Mouse (Mus musculus): ENCODE data around the gene Olfr535. TPM values are rescaled to one million over a fixed set of nuclear protein-coding genes. Genes with fewer than 3 reads are reported as not detected.

The Olfr535 gene
- not detected for polyA plus RNA-seq (2012; fragmentation: generic; extraction: Trizol)

DNA sequence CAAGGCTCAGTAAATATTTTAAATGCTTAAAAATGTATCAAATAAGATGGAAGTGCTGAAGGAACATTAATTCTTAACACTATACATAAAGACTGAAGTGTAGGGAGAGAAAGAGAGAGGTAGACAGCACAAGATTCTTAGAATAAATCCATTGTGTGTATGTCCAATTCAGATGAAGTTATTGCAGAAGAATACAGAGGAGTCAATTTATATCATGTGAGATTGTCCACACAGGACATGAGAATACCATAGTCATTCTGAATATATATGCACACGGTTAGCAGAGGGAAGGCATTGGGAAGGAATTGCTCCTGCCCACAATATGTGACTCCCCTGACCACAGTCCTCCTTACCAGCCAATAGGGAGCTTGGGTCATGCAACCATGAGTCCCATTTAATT, at the start of gene Olfr535:
Gene Olfr535 (plus strand): TSS at position 301 of the 400 bp plus-strand sequence.

DNA sequence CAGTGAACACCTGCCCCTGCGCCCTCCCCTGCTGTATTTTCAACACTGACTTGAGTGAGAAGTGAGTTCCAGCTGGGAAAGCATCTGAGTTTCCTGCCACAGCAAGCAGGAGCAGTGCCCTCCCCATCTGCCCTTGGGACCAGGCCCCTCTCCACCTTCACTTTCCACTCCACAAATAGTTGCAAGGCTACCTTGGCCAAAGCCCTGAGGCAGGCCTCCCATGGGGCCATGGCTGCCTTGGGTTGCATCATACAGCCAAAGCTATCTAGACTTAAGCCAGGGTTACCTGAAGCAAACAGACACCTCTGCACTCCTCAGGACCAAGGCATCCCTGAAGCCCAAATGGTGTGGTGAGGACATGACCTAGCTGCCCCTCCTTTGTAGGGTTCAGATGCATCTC, 20.9 kb upstream of the Olfr535 start, which contains the start of gene Olfr533:
Gene Olfr533 (plus strand): TSS at position 301 of the 400 bp plus-strand sequence.

DNA sequence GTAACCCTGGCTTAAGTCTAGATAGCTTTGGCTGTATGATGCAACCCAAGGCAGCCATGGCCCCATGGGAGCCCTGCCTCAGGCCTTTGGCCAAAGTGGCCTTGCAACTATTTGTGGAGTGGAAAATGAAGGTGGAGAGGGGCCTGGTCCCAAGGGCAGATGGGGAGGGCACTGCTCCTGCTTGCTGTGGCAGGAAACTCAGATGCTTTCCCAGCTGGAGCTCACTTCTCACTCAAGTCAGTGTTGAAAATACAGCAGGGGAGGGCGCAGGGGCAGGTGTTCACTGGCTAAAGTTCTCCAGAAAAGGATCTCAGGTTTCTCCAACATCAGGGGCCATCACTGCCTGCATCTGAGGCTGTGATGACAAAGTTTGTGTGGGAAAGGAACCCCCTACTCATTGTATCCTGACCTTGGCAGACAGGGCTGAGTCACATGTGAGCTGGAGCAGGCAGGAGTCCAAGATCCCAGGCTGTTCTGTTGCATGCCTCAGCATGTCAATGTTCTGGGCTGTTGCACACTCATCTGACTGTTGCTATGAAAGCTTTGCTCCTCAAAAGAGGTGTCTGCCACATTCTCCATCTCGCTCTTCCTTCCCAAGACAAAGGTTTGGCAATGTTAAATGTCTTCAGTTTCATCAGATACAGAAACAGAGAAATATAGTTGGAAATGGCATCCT, 23.5 kb downstream of the Olfr535 start, which contains the start of gene Olfr536:
Gene Olfr536 (minus strand): TSS at position 51 of the 676 bp plus-strand sequence.

Other genes with a start within 250 kb of the Olfr535 start
- gene 5830411N06Rik, start 236.9 kb upstream of the Olfr535 start, polyA plus RNA-seq (2012; fragmentation: generic; extraction: Trizol) = not detected
- not detected for gene Olfr525, start 163.4 kb upstream of the Olfr535 start, polyA plus RNA-seq (2012; fragmentation: generic; extraction: Trizol)
- gene Olfr527, start 150.2 kb upstream of the Olfr535 start, polyA plus RNA-seq (2012; fragmentation: generic; extraction: Trizol) = not detected
- gene Olfr60, start 122.5 kb upstream of the Olfr535 start, polyA plus RNA-seq (2012; fragmentation: generic; extraction: Trizol) = not detected
- gene Olfr530, start 107.9 kb upstream of the Olfr535 start, polyA plus RNA-seq (2012; fragmentation: generic; extraction: Trizol) = not detected
- gene Olfr531, start 81.3 kb upstream of the Olfr535 start, polyA plus RNA-seq (2012; fragmentation: generic; extraction: Trizol) = not detected
- gene Olfr532, start 62.6 kb upstream of the Olfr535 start, polyA plus RNA-seq (2012; fragmentation: generic; extraction: Trizol) = not detected
- not detected for gene Olfr533, start 20.8 kb upstream of the Olfr535 start, polyA plus RNA-seq (2012; fragmentation: generic; extraction: Trizol)
- gene Olfr536, start 23.2 kb downstream of the Olfr535 start, polyA plus RNA-seq (2012; fragmentation: generic; extraction: Trizol) = not detected
- not detected for gene Olfr538, start 83.7 kb downstream of the Olfr535 start, polyA plus RNA-seq (2012; fragmentation: generic; extraction: Trizol)
- under 1 TPM in 1 of 2 experiments, not detected in 1; under 0.01 TPM for gene Olfr46, start 117.1 kb downstream of the Olfr535 start, polyA plus RNA-seq (2012; fragmentation: generic; extraction: Trizol)
- gene Olfr61, start 144.8 kb downstream of the Olfr535 start, polyA plus RNA-seq (2012; fragmentation: generic; extraction: Trizol) = not detected
- not detected for gene Olfr53, start 162.2 kb downstream of the Olfr535 start, polyA plus RNA-seq (2012; fragmentation: generic; extraction: Trizol)
- gene Olfr539, start 175.7 kb downstream of the Olfr535 start, polyA plus RNA-seq (2012; fragmentation: generic; extraction: Trizol) = under 1 TPM in 1 of 2 experiments, not detected in 1; under 0.01 TPM
- gene Olfr45, start 197.7 kb downstream of the Olfr535 start, polyA plus RNA-seq (2012; fragmentation: generic; extraction: Trizol) = not detected
- gene Olfr541, start 213.1 kb downstream of the Olfr535 start, polyA plus RNA-seq (2012; fragmentation: generic; extraction: Trizol) = not detected